Mouse (Mus musculus) MEL (cell line): ENCODE results near the gene Dera.

Source experiments
- E2F4 ChIP-seq: IDR thresholded peaks from 2 replicates; pipeline ENCODE4 v1.6.1; 2011; ENCODE audit warnings: low read depth, low read length, improper control_type of control experiment, borderline replicate concordance
- ZKSCAN1 ChIP-seq: IDR thresholded peaks from 2 replicates; pipeline ENCODE4 v1.6.1; 2012; ENCODE audit warnings: low read depth, mild to moderate bottlenecking, inconsistent platforms, low read length, improper control_type of control experiment, moderate library complexity

- no peak for TF ChIP-seq ZKSCAN1
- TF ChIP-seq E2F4: no peak
These were observed 7.0 kb upstream of the Dera start for GRCm38 (mm10) chr6:137747174-137747928.
